Mouse (Mus musculus): ENCODE results near the gene Dffa.
"Not testable (repeated sequence)": the region's sequence is repeated elsewhere in the genome, so short reads cannot be mapped to it uniquely, and the experiment has no call there.

Gene Dffa

GRCm38 (mm10) chr4:149148084-149148483 lies 44.1 kb downstream of the Dffa start:
- DNase-seq (ENCODE audit: low read depth), result no peak

GRCm38 (mm10) chr4:149149196-149149595 lies 45.2 kb downstream of the Dffa start:
- no peak for DNase-seq (ENCODE audit: low read depth)

- DNase-seq (ENCODE audit: low read depth), result no peak
These were observed 45.7 kb downstream of the Dffa start for GRCm38 (mm10) chr4:149149611-149150010.

GRCm38 (mm10) chr4:149150256-149150655 lies 46.3 kb downstream of the Dffa start:
- DNase-seq (ENCODE audit: low read depth), result no peak

DNA sequence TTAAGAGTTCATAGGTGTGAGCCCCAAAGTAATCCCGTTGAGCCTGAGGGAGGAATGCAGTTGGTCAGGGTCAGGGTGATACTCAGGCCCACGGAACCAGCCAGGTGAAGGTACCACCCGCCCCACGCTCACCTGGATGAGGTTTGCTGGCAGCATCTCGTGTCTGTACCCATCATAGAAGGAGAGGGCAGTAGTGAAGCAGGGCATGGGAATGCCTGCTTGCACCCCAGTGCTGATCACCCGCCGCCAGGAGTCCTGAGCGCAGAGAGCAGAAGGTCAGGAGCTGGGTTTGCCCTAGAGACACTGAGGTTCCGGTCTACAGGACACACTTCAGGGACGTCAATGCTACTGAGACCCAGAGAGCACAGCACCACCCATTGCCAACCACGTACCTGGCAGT lies 46.8 kb downstream of the Dffa start:
- DNase-seq (ENCODE audit: low read depth), result no peak

DNA sequence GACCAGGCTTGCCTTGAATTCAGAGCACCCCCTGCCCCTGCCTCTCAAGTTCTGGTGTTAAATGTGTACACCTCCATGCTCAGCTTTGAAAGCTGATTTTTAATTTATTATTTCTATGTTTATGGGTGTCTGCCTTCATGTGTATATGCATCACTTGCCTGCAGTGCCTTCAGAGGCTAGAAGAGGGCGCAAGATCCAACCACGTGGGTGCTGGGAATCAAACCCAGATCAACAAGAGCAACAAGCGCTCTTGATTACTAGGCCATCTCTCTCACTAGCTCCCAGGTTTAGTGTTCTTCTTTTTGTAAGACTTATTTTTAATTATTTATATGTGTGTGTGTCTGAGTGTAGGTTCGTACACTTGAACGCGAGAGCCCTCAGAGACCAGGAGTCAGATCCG lies 50.9 kb downstream of the Dffa start:
- DNase-seq (ENCODE audit: low read depth), result no peak

GRCm38 (mm10) chr4:149155711-149156110 lies 51.8 kb downstream of the Dffa start:
- DNase-seq (ENCODE audit: low read depth), result no peak

- DNase-seq (ENCODE audit: low read depth), result no peak
These were observed 53.5 kb downstream of the Dffa start for GRCm38 (mm10) chr4:149157415-149157973.

DNA sequence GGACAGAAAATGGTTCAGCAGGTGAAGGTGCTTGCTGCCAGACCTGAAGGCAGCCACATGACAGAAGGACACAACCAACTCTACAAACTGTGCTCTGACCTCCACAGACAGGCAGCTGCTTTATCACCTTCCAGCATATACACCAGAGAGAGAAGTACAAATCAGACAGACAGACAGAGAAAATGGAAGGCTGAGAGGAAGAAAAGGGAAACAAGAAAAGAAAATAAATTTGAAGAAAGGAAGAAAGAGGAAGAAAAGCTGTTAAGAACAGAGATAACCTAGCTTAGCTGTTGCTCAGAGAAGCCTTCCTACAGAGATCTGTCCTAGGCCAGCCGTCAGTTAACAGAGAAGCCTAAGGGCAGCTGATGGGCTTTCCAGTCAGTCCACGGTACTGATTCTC lies 55.3 kb downstream of the Dffa start:
- DNase-seq (ENCODE audit: low read depth), result no peak

GRCm38 (mm10) chr4:149159891-149160290 lies 55.9 kb downstream of the Dffa start:
- no peak for DNase-seq (ENCODE audit: low read depth)

- no peak for DNase-seq (ENCODE audit: low read depth)
These were observed 57.2 kb downstream of the Dffa start for GRCm38 (mm10) chr4:149161166-149161565.

- DNase-seq (ENCODE audit: low read depth), result no peak
These were observed 59.2 kb downstream of the Dffa start for GRCm38 (mm10) chr4:149163196-149163595.

DNA sequence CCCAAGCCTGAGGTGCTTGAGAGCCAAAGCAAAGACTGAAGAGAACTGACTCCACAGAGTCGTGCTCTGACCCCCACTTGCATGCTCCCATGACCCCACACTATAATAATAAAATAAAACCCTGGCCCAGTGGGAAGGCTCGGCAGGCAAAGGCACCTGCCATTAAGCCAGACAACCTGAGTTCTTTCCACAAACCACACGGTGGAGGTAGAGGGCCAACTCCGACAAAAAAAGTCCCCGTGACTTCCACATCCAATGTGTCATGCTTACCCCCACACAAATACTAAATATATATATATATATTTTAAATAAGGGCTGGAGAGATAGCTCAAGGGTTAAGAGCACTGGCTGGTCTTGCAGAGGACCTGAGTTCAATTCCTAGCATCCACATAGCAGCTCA lies 60.2 kb downstream of the Dffa start:
- no peak for DNase-seq (ENCODE audit: low read depth)

DNA sequence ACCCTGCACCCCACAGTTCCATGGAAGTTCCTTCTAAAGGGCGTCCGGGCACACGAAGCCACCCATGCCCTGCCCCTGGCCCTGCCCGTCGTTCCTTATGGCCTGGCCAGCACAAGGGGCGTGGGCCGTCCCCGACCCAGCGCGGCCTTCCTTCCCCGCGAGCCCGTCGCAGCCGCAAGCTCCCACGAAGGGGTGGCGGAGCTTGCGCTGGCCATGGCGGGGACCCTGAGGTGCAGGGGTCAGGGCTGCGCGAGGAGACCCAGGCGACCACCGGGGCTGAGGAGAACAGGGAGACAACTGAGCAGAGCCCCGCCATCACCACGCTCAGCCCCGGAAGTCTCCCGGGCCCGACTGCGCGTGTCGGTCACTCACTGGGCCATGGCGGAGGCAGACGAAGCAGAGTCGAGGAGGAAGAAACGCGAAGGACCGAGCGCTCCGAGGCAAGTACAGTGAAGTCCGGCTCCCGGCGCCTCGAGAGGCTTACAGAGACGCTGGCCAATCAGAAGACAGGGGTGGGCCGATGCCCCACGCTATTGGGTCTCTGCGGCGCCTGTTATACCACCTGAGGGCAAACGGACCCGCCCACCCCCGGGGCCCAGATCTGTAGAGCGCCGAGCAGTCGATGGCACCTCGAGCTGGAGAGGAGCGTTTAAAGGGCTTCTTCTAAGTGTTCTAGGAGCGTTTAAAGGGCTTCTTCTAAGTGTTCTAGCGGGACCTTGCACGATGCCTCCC lies 62.4 kb downstream of the Dffa start, which contains the start of gene Pgd:
Gene Pgd, minus strand, starts transcription at position 557 of the 732 bp plus-strand sequence.
- DNase-seq (ENCODE audit: low read depth), result peak; percentile 97

GRCm38 (mm10) chr4:149166957-149167611 lies 63.1 kb downstream of the Dffa start:
- DNase-seq (ENCODE audit: low read depth), result peak; percentile 80

GRCm38 (mm10) chr4:149168016-149168415 lies 64.1 kb downstream of the Dffa start:
- no peak for DNase-seq (ENCODE audit: low read depth)

DNA sequence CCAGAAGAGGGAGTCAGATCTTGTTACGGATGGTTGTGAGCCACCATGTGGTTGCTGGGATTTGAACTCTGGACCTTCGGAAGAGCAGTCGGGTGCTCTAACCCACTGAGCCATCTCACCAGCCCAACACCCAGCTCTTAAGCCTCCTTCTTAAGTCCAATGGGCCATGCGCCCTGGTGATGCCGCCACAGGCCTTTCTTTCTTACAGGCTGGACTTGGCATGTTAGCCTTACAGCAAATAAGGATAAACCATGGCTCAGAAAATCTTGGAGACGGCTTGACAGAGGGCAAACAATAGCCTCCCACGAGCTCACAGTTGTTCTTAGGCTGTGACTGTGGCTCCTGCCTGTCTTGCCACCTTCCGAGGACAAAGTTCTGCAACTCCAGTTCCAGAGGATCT lies 66.0 kb downstream of the Dffa start:
- not testable (repeated sequence) for DNase-seq (ENCODE audit: low read depth)

Data from induced T-regulatory cell, adult 2 months (primary cell).